Mouse (Mus musculus) small intestine, adult 2 months (tissue): Measurements from ENCODE around the gene Rars2.

Source experiments
- CTCF ChIP-seq: fragments of 200-500 bp; IDR thresholded peaks from 2 replicates; pipeline ENCODE4 v1.5.1; 2012; ENCODE audit warnings: low read depth, mild to moderate bottlenecking, control low read depth, inconsistent platforms, low read length, moderate library complexity, mixed read lengths; ENCODE audit not compliant: insufficient replicate concordance, insufficient read length; ENCODE audit errors: extremely low read depth
- POLR2A ChIP-seq: fragments of 200-500 bp; IDR thresholded peaks from 2 replicates; pipeline ENCODE4 v1.6.1; 2012; ENCODE audit warnings: low read depth, mild to moderate bottlenecking, control low read depth, inconsistent platforms, low read length, moderate library complexity

GRCm38 (mm10) chr4:34653179-34653578 lies 38.4 kb downstream of the Rars2 start:
- TF ChIP-seq CTCF, result no peak
- no peak for TF ChIP-seq POLR2A
